Mouse (Mus musculus) cerebellum, adult 11-12 months (tissue): ENCODE results near the gene Mier2.

Experiments
- DNase-seq: peaks from one replicate; pipeline ENCODE4 v3.0.0; 2022

Gene Mier2

GRCm38 (mm10) chr10:79574350-79574749 is 19.4 kb upstream of the Mier2 start:
- no peak for DNase-seq

GRCm38 (mm10) chr10:79573611-79574010 is 18.6 kb upstream of the Mier2 start:
- no peak for DNase-seq

- no peak for DNase-seq
These were observed 16.3 kb upstream of the Mier2 start for GRCm38 (mm10) chr10:79571314-79571713.

- no peak for DNase-seq
These were observed 14.9 kb upstream of the Mier2 start for GRCm38 (mm10) chr10:79569921-79570320.

GRCm38 (mm10) chr10:79559716-79560115 is 4.7 kb upstream of the Mier2 start:
- no peak for DNase-seq

GRCm38 (mm10) chr10:79557496-79557895 is 2.5 kb upstream of the Mier2 start:
- no peak for DNase-seq

GRCm38 (mm10) chr10:79556951-79557350 is 2.0 kb upstream of the Mier2 start:
- no peak for DNase-seq

- DNase-seq, result peak; percentile 39
These were observed 282 bp upstream of the Mier2 start for GRCm38 (mm10) chr10:79555238-79555724.

- DNase-seq, result no peak
These were observed 1.3 kb downstream of the Mier2 start for GRCm38 (mm10) chr10:79553691-79554090.

GRCm38 (mm10) chr10:79553176-79553575 is 1.8 kb downstream of the Mier2 start:
- DNase-seq, result no peak

GRCm38 (mm10) chr10:79552531-79552930 is 2.5 kb downstream of the Mier2 start:
- DNase-seq, result no peak

- DNase-seq, result peak; percentile 3
These were observed 4.6 kb downstream of the Mier2 start for GRCm38 (mm10) chr10:79550366-79550765.

GRCm38 (mm10) chr10:79548971-79549723 is 5.9 kb downstream of the Mier2 start:
- peak; percentile 4 for DNase-seq

- peak; percentile 1 for DNase-seq
These were observed 6.5 kb downstream of the Mier2 start for GRCm38 (mm10) chr10:79548546-79548945.

- peak; percentile 3 for DNase-seq
These were observed 7.8 kb downstream of the Mier2 start for GRCm38 (mm10) chr10:79547148-79547675.

- peak; percentile 1 for DNase-seq
These were observed 8.5 kb downstream of the Mier2 start for GRCm38 (mm10) chr10:79546483-79546882.

GRCm38 (mm10) chr10:79545891-79546290 is 9.1 kb downstream of the Mier2 start:
- no peak for DNase-seq

- DNase-seq, result no peak
These were observed 10.4 kb downstream of the Mier2 start for GRCm38 (mm10) chr10:79544631-79545030.

GRCm38 (mm10) chr10:79543884-79544597 is 11.0 kb downstream of the Mier2 start:
- DNase-seq, result peak; percentile 2

GRCm38 (mm10) chr10:79542171-79542570 is 12.8 kb downstream of the Mier2 start:
- DNase-seq, result peak; percentile 4

GRCm38 (mm10) chr10:79541522-79541921 is 13.5 kb downstream of the Mier2 start:
- peak; percentile 10 for DNase-seq

GRCm38 (mm10) chr10:79540746-79541145 is 14.3 kb downstream of the Mier2 start:
- peak; percentile 35 for DNase-seq

- DNase-seq, result peak; percentile 5
These were observed 15.1 kb downstream of the Mier2 start for GRCm38 (mm10) chr10:79539701-79540495.
